Mouse (Mus musculus) spleen, adult 2 months (tissue): Measurements from ENCODE around the gene Slc24a3.

Experiments used
- CTCF ChIP-seq: fragments of 200-500 bp; IDR thresholded peaks from 2 replicates; pipeline ENCODE4 v1.5.1; 2011; ENCODE audit warnings: mild to moderate bottlenecking, inconsistent platforms; ENCODE audit not compliant: insufficient read depth, insufficient read length, insufficient replicate concordance; ENCODE audit errors: extremely low read depth
- POLR2A ChIP-seq: fragments of 200-500 bp; IDR thresholded peaks from 2 replicates; pipeline ENCODE4 v1.6.1; 2011; ENCODE audit warnings: low read depth, low read length, inconsistent platforms

DNA sequence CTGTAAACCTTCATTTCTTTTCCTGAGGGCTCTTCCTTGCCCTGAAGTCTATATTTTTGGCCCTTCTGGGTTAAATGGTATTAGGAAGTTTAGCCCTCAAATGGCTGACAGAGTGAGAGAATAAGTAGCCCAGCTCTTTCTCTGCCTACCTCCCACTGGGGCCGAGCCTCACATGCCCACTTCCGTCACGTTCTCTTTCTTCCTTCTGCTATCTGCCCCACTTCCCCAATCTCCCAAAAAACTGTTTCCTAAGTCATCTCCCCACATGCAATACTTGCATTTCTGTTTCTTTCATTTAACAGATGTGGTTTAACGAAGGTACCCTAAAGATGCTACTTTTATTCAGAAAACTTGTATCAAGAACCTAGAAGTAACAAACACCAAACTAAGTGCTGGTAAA, 406.6 kb downstream of the Slc24a3 start:
- no peak for TF ChIP-seq CTCF
- TF ChIP-seq POLR2A = no peak
